Mouse (Mus musculus): Measurements from ENCODE around the gene Ccdc187. TPM values are rescaled to one million over a fixed set of nuclear protein-coding genes. Genes with fewer than 3 reads are reported as not detected.

Ccdc187 gene
- polyA plus RNA-seq, 1 experiment = not detected

- Histone ChIP-seq H3K36me3 (ENCODE audit: control insufficient read depth, insufficient read depth) (no peaks in the 10 kb centered on the region), H3K79me2 (ENCODE audit: control insufficient read depth, insufficient read depth) (no peaks in the 10 kb centered on the region), H3ac (ENCODE audit: control insufficient read depth, insufficient read length, low read depth) (no peak overlapping the region), H3K27me3 (ENCODE audit: control insufficient read depth, insufficient read depth, insufficient read length) (peaks cover 93% of the 10 kb centered on the region), H3K79me3 (ENCODE audit: low read depth) (no peaks in the 10 kb centered on the region), H3K4me3 (ENCODE audit: insufficient read depth, poor library complexity, severe bottlenecking) (no peak overlapping the region)
- TF ChIP-seq MYOG (IDR thresholded peaks at IDR 0.05; ENCODE audit: control insufficient read depth, extremely low read depth, insufficient read length) = no peak
- no peak for TF ChIP-seq CEBPB (IDR thresholded peaks at IDR 0.05; ENCODE audit: low read depth)
- TF ChIP-seq CTCF (IDR thresholded peaks at IDR 0.05; ENCODE audit: control insufficient read depth, insufficient read depth, insufficient read length) = no peak
- no peak for TF ChIP-seq MAX (IDR thresholded peaks at IDR 0.05)
- no peak for TF ChIP-seq USF1 (IDR thresholded peaks at IDR 0.05; ENCODE audit: low read depth)
- no peak for TF ChIP-seq FOSL1 (IDR thresholded peaks at IDR 0.05; ENCODE audit: insufficient read depth, low read length, poor library complexity, severe bottlenecking)
- no peak for TF ChIP-seq MYOD1 (IDR thresholded peaks at IDR 0.05; ENCODE audit: control insufficient read depth, insufficient read length, low read depth)
Measured at GRCm38 (mm10) chr2:26254816-26255215, 39.5 kb downstream of the Ccdc187 start.

- Histone ChIP-seq H3K27me3 (ENCODE audit: control insufficient read depth, insufficient read depth, insufficient read length) (peaks cover 92% of the 10 kb centered on the region), H3ac (ENCODE audit: control insufficient read depth, insufficient read length, low read depth) (no peak overlapping the region), H3K79me2 (ENCODE audit: control insufficient read depth, insufficient read depth) (no peaks in the 10 kb centered on the region), H3K36me3 (ENCODE audit: control insufficient read depth, insufficient read depth) (no peaks in the 10 kb centered on the region), H3K4me3 (ENCODE audit: insufficient read depth, poor library complexity, severe bottlenecking) (no peak overlapping the region), H3K79me3 (ENCODE audit: low read depth) (no peaks in the 10 kb centered on the region)
- TF ChIP-seq MYOD1 (IDR thresholded peaks at IDR 0.05; ENCODE audit: control insufficient read depth, insufficient read length, low read depth) (no peak), MYOG (IDR thresholded peaks at IDR 0.05; ENCODE audit: control insufficient read depth, extremely low read depth, insufficient read length) (no peak), CEBPB (IDR thresholded peaks at IDR 0.05; ENCODE audit: low read depth) (no peak), USF1 (IDR thresholded peaks at IDR 0.05; ENCODE audit: low read depth) (no peak), MAX (IDR thresholded peaks at IDR 0.05) (no peak), CTCF (IDR thresholded peaks at IDR 0.05; ENCODE audit: control insufficient read depth, insufficient read depth, insufficient read length) (no peak), FOSL1 (IDR thresholded peaks at IDR 0.05; ENCODE audit: insufficient read depth, low read length, poor library complexity, severe bottlenecking) (no peak)
Measured at GRCm38 (mm10) chr2:26252514-26253206, 41.7 kb downstream of the Ccdc187 start.

- H3K79me2 ChIP-seq (ENCODE audit: control insufficient read depth, insufficient read depth) = no peaks in the 10 kb centered on the region
- H3K4me3 ChIP-seq (ENCODE audit: insufficient read depth, poor library complexity, severe bottlenecking) = no peak overlapping the region
- H3K36me3 ChIP-seq (ENCODE audit: control insufficient read depth, insufficient read depth) = no peaks in the 10 kb centered on the region
- no peak overlapping the region for H3ac ChIP-seq (ENCODE audit: control insufficient read depth, insufficient read length, low read depth)
- no peaks in the 10 kb centered on the region for H3K79me3 ChIP-seq (ENCODE audit: low read depth)
- TF ChIP-seq FOSL1 (IDR thresholded peaks at IDR 0.05; ENCODE audit: insufficient read depth, low read length, poor library complexity, severe bottlenecking) (no peak), MYOD1 (IDR thresholded peaks at IDR 0.05; ENCODE audit: control insufficient read depth, insufficient read length, low read depth) (no peak), MAX (IDR thresholded peaks at IDR 0.05) (no peak), MYOG (IDR thresholded peaks at IDR 0.05; ENCODE audit: control insufficient read depth, extremely low read depth, insufficient read length) (no peak), CEBPB (IDR thresholded peaks at IDR 0.05; ENCODE audit: low read depth) (no peak), USF1 (IDR thresholded peaks at IDR 0.05; ENCODE audit: low read depth) (no peak), CTCF (IDR thresholded peaks at IDR 0.05; ENCODE audit: control insufficient read depth, insufficient read depth, insufficient read length) (no peak)
- H3K27me3 ChIP-seq (ENCODE audit: control insufficient read depth, insufficient read depth, insufficient read length) = peaks cover 62% of the 10 kb centered on the region
Measured at GRCm38 (mm10) chr2:26247531-26247930, 46.8 kb downstream of the Ccdc187 start.

- no peaks in the 10 kb centered on the region for H3K36me3 ChIP-seq (ENCODE audit: control insufficient read depth, insufficient read depth)
- H3K79me3 ChIP-seq (ENCODE audit: low read depth) = peaks cover 2% of the 10 kb centered on the region
- H3K27me3 ChIP-seq (ENCODE audit: control insufficient read depth, insufficient read depth, insufficient read length) = peaks cover 23% of the 10 kb centered on the region
- H3K79me2 ChIP-seq (ENCODE audit: control insufficient read depth, insufficient read depth) = peaks cover 12% of the 10 kb centered on the region
- no peak overlapping the region for H3ac ChIP-seq (ENCODE audit: control insufficient read depth, insufficient read length, low read depth)
- TF ChIP-seq FOSL1 (IDR thresholded peaks at IDR 0.05; ENCODE audit: insufficient read depth, low read length, poor library complexity, severe bottlenecking) (no peak), MYOD1 (IDR thresholded peaks at IDR 0.05; ENCODE audit: control insufficient read depth, insufficient read length, low read depth) (no peak), CTCF (IDR thresholded peaks at IDR 0.05; ENCODE audit: control insufficient read depth, insufficient read depth, insufficient read length) (no peak), USF1 (IDR thresholded peaks at IDR 0.05; ENCODE audit: low read depth) (no peak), MYOG (IDR thresholded peaks at IDR 0.05; ENCODE audit: control insufficient read depth, extremely low read depth, insufficient read length) (no peak), CEBPB (IDR thresholded peaks at IDR 0.05; ENCODE audit: low read depth) (no peak), MAX (IDR thresholded peaks at IDR 0.05) (no peak)
- no peak overlapping the region for H3K4me3 ChIP-seq (ENCODE audit: insufficient read depth, poor library complexity, severe bottlenecking)
Measured at GRCm38 (mm10) chr2:26240841-26241240, 53.5 kb downstream of the Ccdc187 start.

- no peaks in the 10 kb centered on the region for H3K36me3 ChIP-seq (ENCODE audit: control insufficient read depth, insufficient read depth)
- peaks cover 23% of the 10 kb centered on the region for H3K27me3 ChIP-seq (ENCODE audit: control insufficient read depth, insufficient read depth, insufficient read length)
- no peak overlapping the region for H3ac ChIP-seq (ENCODE audit: control insufficient read depth, insufficient read length, low read depth)
- peaks cover 4% of the 10 kb centered on the region for H3K79me3 ChIP-seq (ENCODE audit: low read depth)
- H3K4me3 ChIP-seq (ENCODE audit: insufficient read depth, poor library complexity, severe bottlenecking) = no peak overlapping the region
- no peak for TF ChIP-seq FOSL1 (IDR thresholded peaks at IDR 0.05; ENCODE audit: insufficient read depth, low read length, poor library complexity, severe bottlenecking)
- TF ChIP-seq CTCF (IDR thresholded peaks at IDR 0.05; ENCODE audit: control insufficient read depth, insufficient read depth, insufficient read length) = no peak
- no peak for TF ChIP-seq CEBPB (IDR thresholded peaks at IDR 0.05; ENCODE audit: low read depth)
- no peak for TF ChIP-seq MAX (IDR thresholded peaks at IDR 0.05)
- no peak for TF ChIP-seq USF1 (IDR thresholded peaks at IDR 0.05; ENCODE audit: low read depth)
- TF ChIP-seq MYOD1 (IDR thresholded peaks at IDR 0.05; ENCODE audit: control insufficient read depth, insufficient read length, low read depth) = no peak
- no peak for TF ChIP-seq MYOG (IDR thresholded peaks at IDR 0.05; ENCODE audit: control insufficient read depth, extremely low read depth, insufficient read length)
- peaks cover 16% of the 10 kb centered on the region for H3K79me2 ChIP-seq (ENCODE audit: control insufficient read depth, insufficient read depth)
Measured at GRCm38 (mm10) chr2:26240330-26240729, 54.0 kb downstream of the Ccdc187 start.

Measured in C2C12 (cell line).